Mouse (Mus musculus) adrenal gland (tissue): Measurements from ENCODE around the gene Atf3.

Source experiments
- intact Hi-C: fragments of 180-260 bp; cut with DNase I; formaldehyde crosslinking; loops from one replicate; pipeline ENCODE4 v1.15.1; 2025

Atf3 gene

GRCm38 (mm10) chr1:191230355-191230931 is 12.6 kb upstream of the Atf3 start:
- intact Hi-C loops: no loop called here

DNA sequence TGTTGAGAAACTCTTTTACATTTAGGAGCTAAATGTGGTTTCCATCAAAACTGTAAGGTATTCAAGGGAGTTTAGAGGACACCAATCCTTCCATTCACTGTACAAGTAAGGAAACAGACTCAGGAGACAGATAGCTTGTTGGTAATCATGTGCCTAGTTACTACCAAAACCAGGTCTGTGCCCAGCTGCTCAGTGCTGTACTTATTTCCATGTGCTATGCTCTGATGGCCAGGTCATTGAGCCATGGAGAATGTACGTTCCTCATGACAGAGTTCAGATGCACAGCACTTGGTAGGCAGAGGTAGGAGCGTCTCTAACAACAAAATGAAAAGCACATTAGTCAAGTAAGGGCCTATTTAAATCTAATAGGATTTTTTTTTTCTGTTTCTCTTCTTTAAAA is 8.7 kb upstream of the Atf3 start:
- intact Hi-C loops: no loop called here

- intact Hi-C loops: no loop called here
Measured at GRCm38 (mm10) chr1:191225771-191226170, 7.9 kb upstream of the Atf3 start.

GRCm38 (mm10) chr1:191224981-191225703 is 7.3 kb upstream of the Atf3 start:
- intact Hi-C loops: loop anchor here (5.0 kb wide), 2 partner anchors 38 to 42 kb away; no protein-coding TSS in a partner anchor

DNA sequence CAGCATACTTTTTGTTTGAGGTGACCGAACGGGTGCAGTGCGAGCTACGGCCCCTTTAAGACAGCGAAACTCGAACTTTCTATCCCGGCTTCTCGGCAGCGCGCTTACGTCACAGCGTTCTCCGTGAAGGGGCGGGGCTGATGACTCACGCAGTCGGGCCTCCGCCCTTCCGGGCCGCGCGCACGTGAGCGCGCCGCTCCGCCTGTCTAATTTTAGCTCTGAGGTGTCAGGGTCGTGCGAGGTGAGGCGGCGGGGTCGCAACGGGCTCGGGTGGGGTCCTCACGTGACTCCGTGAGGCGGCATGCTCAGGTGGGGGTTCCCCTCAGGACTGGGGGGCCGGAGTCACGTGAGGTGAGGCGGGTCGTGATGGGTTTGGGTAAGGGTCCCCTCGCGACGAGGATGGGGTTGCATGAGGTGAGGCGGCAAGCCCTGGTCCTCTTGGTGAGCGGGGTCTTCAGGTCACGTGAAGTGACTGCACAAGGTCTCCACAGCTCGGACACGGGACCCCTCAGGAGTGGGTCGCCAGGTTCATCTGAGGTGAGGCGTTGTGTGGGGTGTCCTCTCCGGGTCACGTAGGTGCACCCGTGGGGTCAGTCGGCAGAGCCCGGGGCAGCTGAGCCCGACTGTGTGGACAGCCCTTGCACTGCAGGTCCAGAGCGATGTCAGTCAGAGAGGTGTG is 6.6 kb upstream of the Atf3 start:
- intact Hi-C loops: loop anchor here (5.0 kb wide), 2 partner anchors 37 to 43 kb away; no protein-coding TSS in a partner anchor

- intact Hi-C loops: loop anchor here (5.0 kb wide), 2 partner anchors 37 to 43 kb away; no protein-coding TSS in a partner anchor
Measured at GRCm38 (mm10) chr1:191223930-191224301, 6.1 kb upstream of the Atf3 start.

GRCm38 (mm10) chr1:191222031-191222430 is 4.2 kb upstream of the Atf3 start:
- intact Hi-C loops: loop anchor here (5.0 kb wide), 2 partner anchors 35 to 45 kb away; no protein-coding TSS in a partner anchor

DNA sequence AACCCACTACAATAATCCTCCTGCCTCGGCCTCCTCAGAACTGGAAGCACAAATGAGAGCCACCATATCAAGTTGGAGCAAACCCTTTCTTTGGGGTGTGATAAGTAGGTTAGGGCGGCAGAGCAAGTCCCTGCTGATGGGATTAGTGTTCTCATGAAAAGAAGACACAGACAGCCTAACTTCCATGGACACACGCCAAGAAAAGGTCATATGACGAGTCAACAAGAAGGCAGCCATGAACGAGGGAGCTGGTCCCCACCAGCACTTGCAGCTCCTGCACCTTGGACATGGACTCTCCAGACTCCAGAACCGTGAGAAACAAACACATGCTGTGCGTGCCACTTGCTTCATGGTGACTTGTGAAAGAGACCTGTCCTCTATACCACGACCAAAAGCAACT is 2.7 kb upstream of the Atf3 start:
- intact Hi-C loops: loop anchor here (5.0 kb wide), 2 partner anchors 33 to 47 kb away; no protein-coding TSS in a partner anchor

DNA sequence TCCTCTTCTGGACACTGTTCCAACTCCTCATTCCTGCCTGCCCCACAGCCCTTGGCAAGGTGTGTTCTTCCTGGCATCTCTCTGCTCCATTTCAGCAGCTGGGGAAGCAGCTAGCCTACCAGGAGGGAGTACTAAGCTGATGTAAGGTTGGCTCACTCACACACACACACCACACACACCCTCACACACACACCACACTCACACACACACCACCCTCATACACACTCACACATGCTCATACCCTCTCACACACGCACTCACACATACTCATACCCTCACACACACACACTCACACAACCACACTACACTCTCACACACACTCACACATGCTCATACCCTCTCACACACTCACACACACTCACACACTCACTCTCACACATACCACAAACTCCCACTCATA is 1.9 kb upstream of the Atf3 start:
- intact Hi-C loops: loop anchor here (5.0 kb wide), 2 partner anchors 32 to 48 kb away; no protein-coding TSS in a partner anchor

GRCm38 (mm10) chr1:191218583-191218982 is 744 bp upstream of the Atf3 start:
- intact Hi-C loops: no loop called here

- intact Hi-C loops: no loop called here
Measured at GRCm38 (mm10) chr1:191215776-191216661, 1.8 kb downstream of the Atf3 start.

GRCm38 (mm10) chr1:191211096-191211495 is 6.7 kb downstream of the Atf3 start:
- intact Hi-C loops: no loop called here

GRCm38 (mm10) chr1:191205791-191206190 is 12.0 kb downstream of the Atf3 start:
- intact Hi-C loops: no loop called here

GRCm38 (mm10) chr1:191204876-191205275 is 13.0 kb downstream of the Atf3 start:
- intact Hi-C loops: no loop called here

GRCm38 (mm10) chr1:191203496-191203895 is 14.3 kb downstream of the Atf3 start:
- intact Hi-C loops: no loop called here

GRCm38 (mm10) chr1:191202208-191202952 is 15.5 kb downstream of the Atf3 start:
- intact Hi-C loops: no loop called here

DNA sequence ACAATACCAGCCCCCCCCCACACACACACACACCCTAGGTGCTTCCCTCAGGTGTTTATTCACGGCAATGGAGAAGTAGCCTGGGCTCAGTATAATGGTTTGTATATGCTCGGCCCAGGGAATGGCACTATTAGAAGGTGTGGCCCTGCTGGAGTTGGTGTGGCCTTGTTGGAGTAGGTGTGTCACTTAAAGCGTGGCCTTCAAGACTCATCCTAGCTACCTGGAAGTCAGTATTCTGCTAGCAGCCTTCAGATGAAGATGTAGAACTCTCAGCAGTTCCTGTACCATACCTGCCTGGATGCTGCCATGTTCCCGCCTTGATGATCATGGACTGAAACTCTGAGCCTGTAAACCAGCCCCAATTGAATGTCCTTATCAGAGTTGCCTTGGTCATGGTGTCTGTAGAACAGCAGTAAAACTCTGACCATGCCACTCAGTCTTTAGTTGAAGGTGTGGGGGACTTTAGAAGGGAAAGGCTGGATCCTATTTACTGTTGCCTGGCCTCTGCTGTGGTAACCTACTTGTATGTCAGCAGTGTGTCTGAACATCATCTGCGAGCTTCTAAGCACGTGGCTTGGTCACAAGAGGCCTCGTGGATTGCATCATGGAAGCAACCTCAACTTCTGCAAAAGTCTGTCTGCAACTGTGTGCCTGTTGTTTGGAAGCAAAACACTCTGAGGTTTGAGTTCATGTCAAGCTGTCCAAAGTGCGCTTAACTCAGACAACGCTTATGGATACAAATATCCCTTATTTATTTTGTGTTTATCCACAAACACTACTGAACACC is 16.8 kb downstream of the Atf3 start:
- intact Hi-C loops: no loop called here

DNA sequence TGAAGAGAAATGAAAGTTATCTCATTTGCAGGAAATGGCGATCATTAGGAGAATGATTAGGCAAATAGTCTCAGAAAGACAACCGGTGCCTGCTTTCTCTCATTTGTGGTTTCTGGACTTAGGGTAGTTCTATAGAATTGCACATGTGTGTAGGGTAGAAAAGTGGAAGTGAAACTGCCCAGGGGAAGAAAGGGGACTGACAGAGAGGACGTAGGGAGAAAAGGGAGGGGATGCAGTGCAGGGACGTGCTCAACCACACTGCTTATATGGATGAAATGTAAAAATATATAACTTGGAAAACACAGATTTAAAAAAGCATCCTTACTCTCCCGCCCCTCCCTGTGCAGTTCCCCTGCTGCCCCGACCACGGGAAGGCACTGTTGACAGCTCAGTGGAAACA is 19.9 kb downstream of the Atf3 start:
- intact Hi-C loops: no loop called here

- intact Hi-C loops: no loop called here
Measured at GRCm38 (mm10) chr1:191196016-191196415, 21.8 kb downstream of the Atf3 start.
